Mouse (Mus musculus): ENCODE measurements around the gene Agap1. TPM values are rescaled to one million over a fixed set of nuclear protein-coding genes. Genes with fewer than 3 reads are reported as not detected.

Gene Agap1
- polyA plus RNA-seq, 1 experiment from 2014 or later = 7.6 TPM

DNA sequence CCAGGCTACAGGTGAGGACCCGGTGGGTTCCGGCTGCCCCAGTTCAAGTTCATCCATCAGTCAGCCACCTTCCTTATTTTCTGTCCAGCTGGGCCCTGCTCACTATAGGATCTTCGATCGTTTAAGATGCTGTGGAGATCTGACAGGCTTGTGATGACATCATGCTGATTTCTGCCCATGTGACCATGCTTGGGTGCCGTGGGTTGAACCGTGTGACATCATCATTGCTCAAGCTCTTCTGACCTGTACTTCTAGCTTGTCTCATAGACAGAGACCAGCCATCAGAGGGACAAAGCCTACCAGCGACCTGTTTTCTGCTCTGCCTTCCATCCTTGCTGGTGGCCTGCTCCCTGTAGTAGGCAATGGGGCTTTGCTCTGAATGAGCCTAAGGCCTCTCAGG is 146.7 kb downstream of the Agap1 start:
- Histone ChIP-seq H3K9me3 (ENCODE audit: control insufficient read depth, low read length) (no peaks in the 10 kb centered on the region), H3K4me1 (replicated peaks; ENCODE audit: control insufficient read depth, insufficient read depth, low read length) (no peaks in the 10 kb centered on the region), H3K36me3 (ENCODE audit: control insufficient read depth, insufficient read depth, low read length) (no peaks in the 10 kb centered on the region), H3K27ac (ENCODE audit: low read length) (no peak overlapping the region), H3K27me3 (ENCODE audit: control insufficient read depth, insufficient read depth, low read depth, low read length) (no peaks in the 10 kb centered on the region), H3K4me2 (ENCODE audit: low read depth, low read length) (no peak overlapping the region), H3K4me3 (ENCODE audit: low read length) (no peak overlapping the region), H3K9ac (ENCODE audit: low read length) (no peak overlapping the region)
- WGBS = 86% methylated on average over 7 of the region's 7 CpGs
- no peak for ATAC-seq (ENCODE audit: low read depth)

- 50% methylated on average over 7 of the region's 7 CpGs for WGBS
These were observed 148.3 kb downstream of the Agap1 start for GRCm38 (mm10) chr1:89602879-89603278.

GRCm38 (mm10) chr1:89606612-89607011 is 152.0 kb downstream of the Agap1 start:
- no peak overlapping the region for H3K4me3 ChIP-seq (ENCODE audit: low read length)
- no peak for ATAC-seq (ENCODE audit: low read depth)
- no peaks in the 10 kb centered on the region for H3K9me3 ChIP-seq (ENCODE audit: control insufficient read depth, low read length)
- no peak overlapping the region for H3K9ac ChIP-seq (ENCODE audit: low read length)
- H3K27me3 ChIP-seq (ENCODE audit: control insufficient read depth, insufficient read depth, low read depth, low read length) = no peaks in the 10 kb centered on the region
- H3K27ac ChIP-seq (ENCODE audit: low read length) = no peak overlapping the region
- H3K36me3 ChIP-seq (ENCODE audit: control insufficient read depth, insufficient read depth, low read length) = peaks cover 4% of the 10 kb centered on the region; the same call in 1 of the 2 replicates
- H3K4me1 ChIP-seq (replicated peaks; ENCODE audit: control insufficient read depth, insufficient read depth, low read length) = no peaks in the 10 kb centered on the region
- 40% methylated on average over 5 of the region's 5 CpGs for WGBS
- no peak overlapping the region for H3K4me2 ChIP-seq (ENCODE audit: low read depth, low read length)

More at GRCm38 (mm10) chr1:89602879-89603278, 148.3 kb downstream of the Agap1 start:
- Histone ChIP-seq H3K9ac (ENCODE audit: low read length) (no peak overlapping the region), H3K4me3 (ENCODE audit: low read length) (no peak overlapping the region), H3K4me1 (replicated peaks; ENCODE audit: control insufficient read depth, insufficient read depth, low read length) (no peaks in the 10 kb centered on the region), H3K27me3 (ENCODE audit: control insufficient read depth, insufficient read depth, low read depth, low read length) (no peaks in the 10 kb centered on the region), H3K36me3 (ENCODE audit: control insufficient read depth, insufficient read depth, low read length) (no peaks in the 10 kb centered on the region), H3K4me2 (ENCODE audit: low read depth, low read length) (no peak overlapping the region), H3K27ac (ENCODE audit: low read length) (no peak overlapping the region), H3K9me3 (ENCODE audit: control insufficient read depth, low read length) (no peaks in the 10 kb centered on the region)
- no peak for ATAC-seq (ENCODE audit: low read depth)

- no peak for ATAC-seq (ENCODE audit: low read depth)
- H3K27ac ChIP-seq (ENCODE audit: low read length) = no peak overlapping the region
- no peak overlapping the region for H3K9ac ChIP-seq (ENCODE audit: low read length)
- no peak overlapping the region for H3K4me2 ChIP-seq (ENCODE audit: low read depth, low read length)
- no peaks in the 10 kb centered on the region for H3K27me3 ChIP-seq (ENCODE audit: control insufficient read depth, insufficient read depth, low read depth, low read length)
- no peaks in the 10 kb centered on the region for H3K9me3 ChIP-seq (ENCODE audit: control insufficient read depth, low read length)
- no peaks in the 10 kb centered on the region for H3K4me1 ChIP-seq (replicated peaks; ENCODE audit: control insufficient read depth, insufficient read depth, low read length)
- H3K36me3 ChIP-seq (ENCODE audit: control insufficient read depth, insufficient read depth, low read length) = peaks cover 9% of the 10 kb centered on the region; the same call in 1 of the 2 replicates
- 87% methylated on average over 4 of the region's 4 CpGs for WGBS
- no peak overlapping the region for H3K4me3 ChIP-seq (ENCODE audit: low read length)
These were observed 154.2 kb downstream of the Agap1 start for GRCm38 (mm10) chr1:89608766-89609165.

GRCm38 (mm10) chr1:89609964-89610363 is 155.4 kb downstream of the Agap1 start:
- WGBS = 77% methylated on average over 5 of the region's 5 CpGs
- ATAC-seq (ENCODE audit: low read depth) = no peak

DNA sequence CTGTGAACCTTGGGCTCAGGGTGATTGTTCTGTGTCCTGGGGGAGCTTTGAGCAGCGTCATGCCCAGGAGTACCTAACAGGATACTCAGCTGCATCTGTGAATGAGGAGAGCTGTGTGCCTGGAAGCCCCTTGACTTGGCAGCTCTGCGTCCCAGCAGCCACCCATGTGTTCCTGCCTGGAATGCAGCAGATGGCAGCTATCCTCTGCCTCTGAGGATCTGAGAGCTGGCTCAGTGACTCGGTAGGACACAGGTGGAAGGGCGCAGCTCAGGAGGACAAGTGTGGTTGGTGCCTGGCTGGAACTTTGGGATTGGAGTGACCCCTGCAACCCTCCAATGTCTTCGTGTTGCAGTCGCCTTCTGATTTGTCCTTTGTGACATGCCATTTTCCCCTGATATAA is 156.9 kb downstream of the Agap1 start:
- Histone ChIP-seq H3K4me3 (ENCODE audit: low read length) (no peak overlapping the region), H3K27me3 (ENCODE audit: control insufficient read depth, insufficient read depth, low read depth, low read length) (no peaks in the 10 kb centered on the region)
- 90% methylated on average over 6 of the region's 6 CpGs for WGBS

More at GRCm38 (mm10) chr1:89609964-89610363, 155.4 kb downstream of the Agap1 start:
- no peak overlapping the region for H3K4me3 ChIP-seq (ENCODE audit: low read length)
- no peaks in the 10 kb centered on the region for H3K4me1 ChIP-seq (replicated peaks; ENCODE audit: control insufficient read depth, insufficient read depth, low read length)
- no peaks in the 10 kb centered on the region for H3K9me3 ChIP-seq (ENCODE audit: control insufficient read depth, low read length)
- H3K9ac ChIP-seq (ENCODE audit: low read length) = no peak overlapping the region
- no peak overlapping the region for H3K4me2 ChIP-seq (ENCODE audit: low read depth, low read length)
- H3K36me3 ChIP-seq (ENCODE audit: control insufficient read depth, insufficient read depth, low read length) = peaks cover 13% of the 10 kb centered on the region
- H3K27ac ChIP-seq (ENCODE audit: low read length) = no peak overlapping the region
- no peaks in the 10 kb centered on the region for H3K27me3 ChIP-seq (ENCODE audit: control insufficient read depth, insufficient read depth, low read depth, low read length)

GRCm38 (mm10) chr1:89613234-89613870 is 158.7 kb downstream of the Agap1 start:
- Histone ChIP-seq H3K9ac (ENCODE audit: low read length) (no peak overlapping the region), H3K4me3 (ENCODE audit: low read length) (no peak overlapping the region), H3K9me3 (ENCODE audit: control insufficient read depth, low read length) (no peaks in the 10 kb centered on the region), H3K27me3 (ENCODE audit: control insufficient read depth, insufficient read depth, low read depth, low read length) (no peaks in the 10 kb centered on the region), H3K27ac (ENCODE audit: low read length) (no peak overlapping the region), H3K4me2 (ENCODE audit: low read depth, low read length) (no peak overlapping the region), H3K36me3 (ENCODE audit: control insufficient read depth, insufficient read depth, low read length) (peaks cover 13% of the 10 kb centered on the region), H3K4me1 (replicated peaks; ENCODE audit: control insufficient read depth, insufficient read depth, low read length) (no peaks in the 10 kb centered on the region)
- 62% methylated on average over 5 of the region's 5 CpGs for WGBS
- no peak for ATAC-seq (ENCODE audit: low read depth)

More for the DNA sequence above, 156.9 kb downstream of the Agap1 start:
- Histone ChIP-seq H3K4me1 (replicated peaks; ENCODE audit: control insufficient read depth, insufficient read depth, low read length) (no peaks in the 10 kb centered on the region), H3K9me3 (ENCODE audit: control insufficient read depth, low read length) (no peaks in the 10 kb centered on the region), H3K9ac (ENCODE audit: low read length) (no peak overlapping the region), H3K27ac (ENCODE audit: low read length) (no peak overlapping the region), H3K4me2 (ENCODE audit: low read depth, low read length) (no peak overlapping the region), H3K36me3 (ENCODE audit: control insufficient read depth, insufficient read depth, low read length) (peaks cover 13% of the 10 kb centered on the region)
- ATAC-seq (ENCODE audit: low read depth) = no peak

DNA sequence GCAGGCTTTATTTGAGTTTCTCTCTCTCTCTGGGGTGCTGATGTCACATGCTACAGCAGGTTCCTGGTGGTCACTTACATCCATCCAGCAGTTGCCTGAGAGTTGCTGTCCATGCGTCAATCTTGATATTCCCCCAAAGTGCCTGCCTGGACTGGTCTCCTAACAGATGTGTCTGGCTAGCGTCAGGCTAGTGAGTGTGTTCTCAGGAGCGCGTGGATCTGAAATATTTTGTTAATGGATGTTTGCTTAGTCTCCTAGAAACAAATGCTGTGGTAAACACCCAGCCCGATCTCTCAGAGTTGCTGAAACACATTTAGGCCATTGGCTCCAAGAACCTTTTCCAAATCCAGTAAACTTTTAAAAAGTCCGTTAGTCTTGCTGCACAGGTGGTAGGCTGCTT is 161.9 kb downstream of the Agap1 start:
- Histone ChIP-seq H3K27me3 (ENCODE audit: control insufficient read depth, insufficient read depth, low read depth, low read length) (no peaks in the 10 kb centered on the region), H3K4me2 (ENCODE audit: low read depth, low read length) (no peak overlapping the region), H3K9ac (ENCODE audit: low read length) (no peak overlapping the region), H3K4me3 (ENCODE audit: low read length) (no peak overlapping the region), H3K4me1 (replicated peaks; ENCODE audit: control insufficient read depth, insufficient read depth, low read length) (no peaks in the 10 kb centered on the region), H3K36me3 (ENCODE audit: control insufficient read depth, insufficient read depth, low read length) (peaks cover 10% of the 10 kb centered on the region), H3K9me3 (ENCODE audit: control insufficient read depth, low read length) (no peaks in the 10 kb centered on the region), H3K27ac (ENCODE audit: low read length) (no peak overlapping the region)
- ATAC-seq (ENCODE audit: low read depth) = no peak
- 72% methylated on average over 6 of the region's 6 CpGs for WGBS

- no peaks in the 10 kb centered on the region for H3K27me3 ChIP-seq (ENCODE audit: control insufficient read depth, insufficient read depth, low read depth, low read length)
- peaks cover 2% of the 10 kb centered on the region; the same call in 1 of the 2 replicates for H3K4me1 ChIP-seq (replicated peaks; ENCODE audit: control insufficient read depth, insufficient read depth, low read length)
- no peak overlapping the region for H3K4me3 ChIP-seq (ENCODE audit: low read length)
- H3K36me3 ChIP-seq (ENCODE audit: control insufficient read depth, insufficient read depth, low read length) = peaks cover 4% of the 10 kb centered on the region; the same call in 1 of the 2 replicates
- H3K9me3 ChIP-seq (ENCODE audit: control insufficient read depth, low read length) = no peaks in the 10 kb centered on the region
- 75% methylated on average over 9 of the region's 9 CpGs for WGBS
- H3K4me2 ChIP-seq (ENCODE audit: low read depth, low read length) = no peak overlapping the region
- no peak for ATAC-seq (ENCODE audit: low read depth)
- no peak overlapping the region for H3K27ac ChIP-seq (ENCODE audit: low read length)
- no peak overlapping the region for H3K9ac ChIP-seq (ENCODE audit: low read length)
These were observed 162.7 kb downstream of the Agap1 start for GRCm38 (mm10) chr1:89617336-89617735.

Measured in lung, embryonic 16.5 days (tissue).